Mouse (Mus musculus) bone marrow, adult 2 months (tissue): Measurements from ENCODE around the gene Ankrd34c. TPM values are rescaled to one million over a fixed set of nuclear protein-coding genes. Genes with fewer than 3 reads are reported as not detected.

Experiments used
- H3K27ac ChIP-seq: fragments of 200-500 bp; 2 replicates; pipeline ENCODE4 v1.5.1; 2012; ENCODE audit warnings: low read depth, mild to moderate bottlenecking, control low read depth, inconsistent platforms, low read length; ENCODE audit not compliant: control insufficient read depth, poor library complexity, insufficient read depth
- H3K4me1 ChIP-seq: fragments of 200-500 bp; 2 replicates; pipeline ENCODE4 v1.6.1; 2011; ENCODE audit warnings: low read length; ENCODE audit not compliant: control insufficient read depth, insufficient read depth
- H3K4me3 ChIP-seq: fragments of 200-500 bp; replicated peaks from 2 replicates; pipeline ENCODE3; 2011; ENCODE audit warnings: mild to moderate bottlenecking, low read depth, low read length, control low read depth; ENCODE audit not compliant: control insufficient read depth
- CTCF ChIP-seq: fragments of 200-500 bp; IDR thresholded peaks from 2 replicates; pipeline ENCODE4 v1.5.1; 2011; ENCODE audit warnings: low read length, control low read depth; ENCODE audit not compliant: control insufficient read depth, insufficient read depth
- POLR2A ChIP-seq: fragments of 200-500 bp; IDR thresholded peaks from 2 replicates; pipeline ENCODE4 v1.6.1; 2011; ENCODE audit warnings: low read depth, mild to moderate bottlenecking, control low read depth, low read length, borderline replicate concordance; ENCODE audit not compliant: control insufficient read depth
- WGBS: fragments of 180-500 bp; shearing (Covaris S2); methylation state at CpG from one replicate; pipeline ENCODE4 v1.1.7; 2018; 5-methylcytosine and 5-hydroxymethylcytosine counted together
- polyA plus RNA-seq: library from polyadenylated mRNA; stranded (reverse); fragments of >200 nt; gene quantifications from 2 replicates; pipeline ENCODE4 v1.2.4, GENCODE M21; 2011; ENCODE audit warnings: low replicate concordance; ENCODE audit not compliant: missing spikeins, insufficient read depth, insufficient read length

The Ankrd34c gene
- polyA plus RNA-seq, 1 experiment = not detected

DNA sequence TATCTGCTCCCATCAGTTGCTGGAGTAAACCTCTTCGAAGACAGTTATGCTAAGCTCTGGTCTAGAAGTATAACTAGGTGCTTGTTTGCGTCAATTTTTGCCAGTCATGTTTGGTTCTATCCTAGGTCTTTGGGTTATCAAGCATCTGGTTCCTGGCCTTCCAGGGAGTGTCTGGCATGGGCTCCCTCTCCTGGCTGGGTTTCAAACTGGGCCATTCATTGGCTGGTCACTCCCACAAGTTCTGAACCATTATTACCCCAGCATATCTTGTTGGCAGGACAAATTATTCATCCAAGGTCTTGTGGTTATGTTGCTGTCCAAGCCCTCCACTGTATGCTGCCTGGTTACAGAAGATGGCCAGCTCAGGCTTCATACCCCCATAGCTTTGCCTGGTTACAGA lies 44.6 kb downstream of the Ankrd34c start:
- Histone ChIP-seq H3K27ac (no peak overlapping the region), H3K4me3 (no peak overlapping the region), H3K4me1 (peaks cover 2% of the 10 kb centered on the region)
- 77% methylated on average over 2 of the region's 2 CpGs for WGBS
- TF ChIP-seq POLR2A = no peak
- TF ChIP-seq CTCF = no peak

DNA sequence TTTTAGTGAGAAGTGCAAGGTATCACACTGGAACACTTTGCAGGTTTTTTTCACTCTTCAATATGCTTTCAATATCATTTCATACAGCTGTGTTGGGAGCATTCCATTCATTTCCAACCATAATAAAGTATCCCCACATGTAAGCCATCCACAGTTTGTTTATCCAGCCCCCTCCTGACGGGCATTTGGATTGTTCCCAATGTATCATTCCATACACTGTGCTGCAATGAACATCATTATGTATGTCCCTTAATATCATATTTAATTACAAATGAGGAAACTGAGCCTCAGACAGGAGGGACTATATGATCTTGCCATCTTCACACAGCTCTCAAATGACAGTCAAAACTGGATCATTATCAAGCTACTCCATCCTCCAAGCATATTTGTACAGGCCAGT lies 49.1 kb downstream of the Ankrd34c start:
- WGBS = 60% methylated on average over 1 of the region's 1 CpGs
- TF ChIP-seq POLR2A = no peak
- no peak for TF ChIP-seq CTCF
- Histone ChIP-seq H3K27ac (no peak overlapping the region), H3K4me1 (no peaks in the 10 kb centered on the region), H3K4me3 (no peak overlapping the region)

DNA sequence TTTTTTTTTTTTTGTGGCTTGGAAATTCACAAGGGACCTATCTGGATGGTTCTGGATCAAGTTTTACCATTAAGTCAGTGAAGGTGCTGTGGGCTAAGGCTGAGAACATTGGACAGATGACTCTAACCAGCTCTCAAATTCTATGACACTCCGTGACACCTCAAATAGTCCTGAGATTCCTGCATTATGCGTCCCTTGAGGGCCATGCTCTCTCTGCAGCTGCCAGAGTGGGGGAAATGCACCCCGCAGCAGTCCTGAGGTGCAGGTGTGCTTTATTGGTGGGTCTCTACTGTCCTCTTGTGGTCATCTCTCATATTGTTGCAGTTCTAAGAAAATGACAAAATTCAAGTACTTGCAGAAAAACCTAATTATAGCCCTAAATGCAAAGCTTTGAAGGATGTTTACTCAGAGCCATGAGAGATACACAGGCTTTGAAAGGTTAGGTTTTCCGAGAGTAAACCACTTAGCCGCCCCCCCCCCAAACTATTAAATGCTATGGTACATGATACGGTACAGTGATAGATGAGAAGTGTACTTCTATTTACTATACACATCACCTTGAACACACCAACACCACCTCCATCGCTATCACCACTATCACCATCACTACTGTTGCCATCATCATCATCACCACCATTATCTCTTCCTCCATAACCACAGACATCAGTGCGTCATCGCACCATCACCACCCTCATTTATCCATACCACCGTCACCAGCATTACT lies 50.6 kb downstream of the Ankrd34c start:
- no peak overlapping the region for H3K4me3 ChIP-seq
- TF ChIP-seq CTCF (peak; percentile 59), POLR2A (no peak)
- no peak overlapping the region for H3K27ac ChIP-seq
- no peaks in the 10 kb centered on the region for H3K4me1 ChIP-seq
- WGBS = 53% methylated on average over 10 of the region's 10 CpGs

DNA sequence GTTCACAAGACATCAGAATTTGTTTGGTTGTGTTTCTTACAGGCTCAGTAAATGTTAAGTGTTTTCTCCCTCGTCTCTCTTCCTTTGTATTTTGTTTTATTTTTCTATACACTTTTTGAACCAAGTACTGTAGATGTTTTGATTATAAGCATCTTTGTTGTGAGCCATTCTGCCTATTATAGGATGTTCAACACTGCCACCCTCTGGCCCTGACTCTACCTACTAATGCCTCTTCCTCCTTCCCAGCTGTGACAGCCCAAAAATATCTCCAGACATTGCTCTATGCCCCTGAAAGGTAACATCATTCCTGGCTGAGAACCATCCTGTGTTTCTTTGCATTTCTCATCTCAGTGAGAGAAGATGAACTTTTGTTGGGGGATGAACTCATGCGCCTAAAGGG lies 52.0 kb downstream of the Ankrd34c start:
- H3K4me1 ChIP-seq = no peaks in the 10 kb centered on the region
- 57% methylated on average over 2 of the region's 2 CpGs for WGBS
- H3K4me3 ChIP-seq = no peak overlapping the region
- TF ChIP-seq POLR2A (no peak), CTCF (no peak)
- no peak overlapping the region for H3K27ac ChIP-seq

DNA sequence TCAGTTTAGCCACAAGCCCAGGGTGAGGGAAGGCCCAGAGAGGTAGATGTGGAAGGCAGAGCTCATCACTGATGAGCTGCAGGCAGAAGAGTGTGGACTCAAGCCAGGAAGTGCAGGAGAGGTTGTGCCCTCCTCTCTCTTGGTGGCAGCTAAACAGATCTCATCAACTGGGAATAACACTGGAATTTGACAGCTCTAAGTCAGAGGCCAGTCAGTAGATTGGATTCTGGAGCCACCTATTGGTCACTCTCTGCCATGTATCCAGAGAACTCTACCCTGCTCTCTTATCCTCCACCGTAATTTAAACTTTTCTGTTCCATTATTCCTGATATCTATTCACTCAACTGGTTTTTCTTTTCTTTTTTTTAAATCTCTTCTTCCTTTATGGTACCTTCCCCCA lies 59.3 kb downstream of the Ankrd34c start:
- TF ChIP-seq CTCF (no peak), POLR2A (no peak)
- 49% methylated on average over 1 of the region's 1 CpGs for WGBS
- Histone ChIP-seq H3K27ac (no peak overlapping the region), H3K4me3 (no peak overlapping the region), H3K4me1 (peaks cover 1% of the 10 kb centered on the region; the same call in 1 of the 2 replicates)

Other genes starting within 250 kb of the Ankrd34c start
- not detected in 2 replicates for gene Minar1, start 115.3 kb downstream of the Ankrd34c start, polyA plus RNA-seq
- 32.8 and 57.8 TPM in 2 replicates for gene Tmed3, start 33.4 kb downstream of the Ankrd34c start, polyA plus RNA-seq
- gene Rasgrf1, start 171.4 kb upstream of the Ankrd34c start, polyA plus RNA-seq = not detected in 2 replicates